Mouse (Mus musculus) retina, adult 2 months (tissue): ENCODE results near the gene Ajm1.
A peak's percentile ranks its signal among the peaks of the same experiment; 100 is the strongest.
"Not testable (repeated sequence)": the region's sequence is repeated elsewhere in the genome, so short reads cannot be mapped to it uniquely, and the experiment has no call there.

Experiments used
- DNase-seq: peaks from one replicate; pipeline ENCODE4 v3.0.0-alpha.2; 2012; ENCODE audit warnings: low read depth, low spot score

Gene Ajm1

DNA sequence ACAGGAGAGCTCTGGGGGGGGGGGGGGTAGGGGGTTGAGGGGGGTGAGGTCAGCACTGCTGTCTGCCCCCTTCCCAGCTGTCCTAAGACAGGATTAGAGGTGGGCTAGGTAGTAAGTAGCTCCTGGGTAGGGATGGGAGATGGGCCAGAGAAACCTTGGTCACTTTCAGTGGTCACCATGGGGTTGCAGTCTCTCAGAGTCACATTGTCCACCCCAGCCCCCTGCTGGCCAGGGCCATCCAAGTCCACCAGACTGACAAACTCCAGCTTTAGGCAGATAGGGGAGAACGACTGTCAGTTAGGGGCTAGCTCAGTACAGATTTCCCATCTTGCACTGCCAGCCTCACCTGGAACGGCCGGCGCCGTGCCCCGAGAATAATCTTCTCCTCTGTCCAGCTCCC lies 15.0 kb downstream of the Ajm1 start:
- DNase-seq, result no peak

DNA sequence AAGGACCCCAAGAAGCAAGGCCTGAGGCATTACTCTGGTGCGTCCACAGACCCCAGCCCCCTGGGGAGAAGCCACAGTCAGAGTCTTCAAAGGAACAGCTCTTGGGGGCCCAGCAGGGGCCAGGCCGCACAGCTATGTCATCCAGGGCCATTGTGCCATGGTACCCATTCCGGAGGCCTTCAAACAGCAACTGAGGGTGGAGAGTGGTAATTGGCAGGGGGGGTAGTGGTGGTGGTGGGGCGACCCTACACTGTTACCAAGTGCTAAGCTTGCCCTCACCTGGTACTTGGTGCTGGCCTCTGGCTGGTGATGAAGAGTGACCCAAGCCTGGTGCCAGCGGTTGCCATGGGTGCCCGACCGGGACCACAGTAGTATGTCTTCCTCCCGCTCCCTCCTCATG lies 15.8 kb downstream of the Ajm1 start:
- no peak for DNase-seq

DNA sequence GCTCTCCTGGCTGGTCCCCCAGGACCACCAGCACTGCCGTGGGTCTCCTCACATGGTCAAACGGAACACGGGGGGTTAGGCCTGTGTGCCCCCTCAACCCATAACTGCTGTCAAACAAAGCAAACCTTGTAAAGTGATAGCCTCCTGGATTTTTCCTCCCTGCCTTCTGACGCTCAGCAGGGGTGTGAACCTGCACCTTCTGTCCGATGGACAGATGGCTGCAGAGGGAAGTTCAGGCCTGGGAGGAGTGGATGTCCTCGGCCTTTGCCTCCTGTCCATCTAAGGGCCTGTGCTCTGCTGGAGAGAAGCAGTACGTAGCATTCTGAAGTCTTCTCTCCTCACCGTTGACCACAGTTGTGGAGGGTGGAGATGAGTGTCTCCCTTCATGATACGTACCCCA lies 19.6 kb downstream of the Ajm1 start:
- no peak for DNase-seq

DNA sequence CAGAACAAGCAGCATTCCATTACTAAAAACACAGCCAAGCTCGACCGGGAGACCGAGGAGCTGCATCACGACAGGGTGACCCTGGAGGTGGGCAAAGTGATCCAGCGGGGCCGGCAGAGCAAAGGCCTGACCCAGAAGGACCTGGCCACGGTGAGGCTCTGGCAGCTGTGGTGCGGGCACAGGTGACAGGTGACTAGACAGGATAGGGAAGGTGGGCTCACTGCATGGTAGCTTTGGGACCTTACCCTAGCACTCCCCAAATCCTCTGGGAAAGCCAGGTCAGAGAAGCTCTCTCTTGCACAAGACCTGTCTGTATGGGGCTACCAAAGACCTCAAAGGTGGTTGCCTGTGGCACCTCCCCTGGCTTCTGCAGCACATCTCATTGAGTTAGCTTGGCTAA lies 21.0 kb downstream of the Ajm1 start:
- DNase-seq, result no peak

DNA sequence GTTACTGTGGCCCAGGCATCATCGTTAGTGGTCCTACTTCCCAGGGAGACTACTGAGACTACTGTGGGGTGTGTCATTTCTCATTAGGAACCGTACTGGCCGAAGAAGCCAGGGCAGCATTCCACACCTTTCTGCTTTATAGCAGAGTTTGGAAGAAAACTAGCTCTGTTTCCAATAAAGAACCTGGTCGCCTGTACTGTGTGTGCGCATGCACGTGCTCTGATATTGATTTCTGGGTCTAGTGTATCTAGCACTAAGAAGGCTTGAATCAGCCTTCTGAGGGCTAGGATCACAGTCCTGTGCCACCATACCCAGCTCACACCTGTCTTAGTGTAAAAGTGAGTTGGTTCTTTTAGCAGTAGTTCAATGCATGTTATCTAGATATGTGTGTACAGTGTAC lies 22.8 kb downstream of the Ajm1 start:
- DNase-seq, result no peak

DNA sequence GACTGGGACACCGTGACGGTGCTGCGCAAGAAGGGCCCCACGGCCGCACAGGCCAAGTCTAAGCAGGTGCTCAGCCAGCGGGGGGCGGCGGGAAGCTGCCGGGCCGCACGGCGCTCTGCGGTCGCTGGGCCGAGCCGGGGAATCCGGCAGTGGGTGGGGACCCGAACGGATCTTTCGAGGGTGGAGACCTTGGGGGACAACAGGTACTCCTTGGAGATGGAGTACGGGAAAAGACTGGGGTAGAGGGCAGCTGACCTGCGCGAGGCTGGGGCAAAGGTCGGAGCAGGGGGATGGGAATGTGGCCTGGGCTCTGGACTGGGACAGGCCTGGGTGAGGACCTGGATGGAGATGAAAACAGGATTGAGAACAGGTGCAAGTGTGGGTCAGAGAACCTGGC lies 23.6 kb downstream of the Ajm1 start:
- no peak for DNase-seq

DNA sequence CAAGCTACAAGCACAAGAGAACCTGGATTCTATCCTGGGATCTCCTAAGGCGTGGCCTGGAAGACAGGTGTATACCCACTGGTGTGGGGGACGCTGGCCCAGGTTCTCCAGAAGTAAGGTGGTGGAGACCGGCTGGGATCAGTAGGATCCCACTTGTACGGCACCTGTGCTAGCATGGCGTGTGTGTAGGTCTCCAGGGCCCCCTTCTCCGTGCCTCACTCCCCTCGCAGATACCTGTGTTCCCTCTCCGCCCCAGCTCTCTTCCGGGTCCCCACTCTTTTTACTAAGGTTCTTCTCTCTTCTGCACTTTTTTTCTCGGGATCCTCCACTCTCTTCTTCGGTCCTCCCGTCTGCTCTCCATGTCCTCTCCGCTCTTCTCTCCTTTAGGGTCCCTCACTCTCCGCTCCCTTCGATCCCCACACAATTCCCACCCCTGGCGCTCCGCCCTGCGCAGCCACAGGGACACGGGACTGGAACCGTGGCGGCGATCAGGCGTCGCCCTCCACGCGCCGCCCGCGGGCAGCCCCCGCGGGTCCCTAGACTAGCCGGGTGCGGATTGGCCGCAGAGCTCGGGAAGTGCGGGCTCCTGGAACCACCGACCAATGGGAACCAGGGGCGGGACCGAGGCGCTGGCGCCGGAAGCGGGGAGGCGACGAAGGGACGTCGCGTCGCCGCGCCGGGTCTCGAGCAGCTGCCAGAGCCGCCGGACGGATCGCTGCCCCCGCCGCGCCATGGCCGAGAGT lies 24.2 kb downstream of the Ajm1 start, which contains the start of gene Edf1:
TSS of gene Edf1 (plus strand) at position 627 of the 743 bp plus-strand sequence.
- DNase-seq, result peak; percentile 83

DNA sequence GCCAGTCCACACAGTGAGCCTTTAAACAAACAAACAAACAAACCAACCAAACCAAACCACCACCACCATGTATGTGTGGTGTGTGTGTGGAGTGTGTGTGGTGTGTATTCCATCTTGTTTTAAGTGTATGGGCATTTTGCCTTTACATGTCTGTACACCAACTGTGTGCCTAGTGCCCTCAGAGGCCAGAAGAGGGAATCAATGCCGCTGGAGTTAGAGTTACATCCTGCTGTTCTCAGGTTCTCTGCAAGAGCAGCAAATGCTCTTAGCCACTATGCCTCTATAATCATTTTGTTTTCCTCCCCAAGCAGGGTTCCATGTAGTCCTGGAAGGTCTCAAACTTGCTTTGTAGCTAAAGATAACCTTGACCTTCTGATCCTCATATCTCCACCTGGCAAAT lies 25.3 kb downstream of the Ajm1 start:
- no peak for DNase-seq

DNA sequence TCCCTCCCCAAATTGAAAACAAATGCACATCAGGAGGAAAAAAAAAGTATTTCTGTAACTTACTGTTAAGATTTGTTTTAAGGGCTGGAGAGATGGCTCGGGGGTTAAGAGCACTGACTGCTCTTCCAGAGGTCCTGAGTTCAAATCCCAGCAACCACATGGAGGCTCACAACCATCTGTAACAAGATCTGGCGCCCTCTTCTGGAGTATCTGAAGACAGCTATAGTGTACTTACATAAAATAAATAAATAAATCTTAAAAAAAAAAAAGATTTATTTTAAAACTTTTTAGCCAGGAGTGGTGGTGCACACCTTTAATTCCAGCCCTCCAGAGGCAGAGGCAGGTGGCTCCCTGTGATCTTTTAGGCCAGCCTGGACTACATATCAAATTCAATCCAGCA lies 26.1 kb downstream of the Ajm1 start:
- DNase-seq, result not testable (repeated sequence)

DNA sequence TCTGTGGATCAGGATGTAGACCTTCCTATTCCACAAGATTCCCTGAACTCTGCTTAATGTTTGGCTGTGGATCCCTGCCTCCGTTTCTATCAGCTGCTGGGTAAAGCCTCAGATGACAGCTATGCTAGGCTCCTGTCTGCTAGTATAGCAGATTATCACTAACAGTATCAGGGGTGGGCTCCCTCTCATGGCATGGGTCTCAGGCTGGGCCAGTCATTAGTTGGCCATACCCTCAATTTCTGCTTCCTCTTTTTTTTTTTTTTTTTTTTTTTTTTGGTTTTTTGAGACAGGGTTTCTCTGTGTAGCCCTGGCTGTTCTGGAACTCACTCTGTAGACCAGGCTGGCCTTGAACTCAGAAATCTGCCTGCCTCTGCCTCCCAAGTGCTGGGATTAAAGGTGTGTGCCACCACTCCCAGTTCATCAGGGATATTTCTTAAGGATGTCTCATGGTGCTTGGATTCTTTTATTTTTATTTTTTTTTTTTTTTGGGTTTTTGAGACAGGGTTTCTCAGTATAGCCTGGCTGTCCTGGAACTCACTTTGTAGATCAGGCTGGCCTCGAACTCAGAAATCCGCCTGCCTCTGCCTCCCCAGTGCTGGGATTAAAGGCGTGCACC lies 28.3 kb downstream of the Ajm1 start:
- DNase-seq, result not testable (repeated sequence)

DNA sequence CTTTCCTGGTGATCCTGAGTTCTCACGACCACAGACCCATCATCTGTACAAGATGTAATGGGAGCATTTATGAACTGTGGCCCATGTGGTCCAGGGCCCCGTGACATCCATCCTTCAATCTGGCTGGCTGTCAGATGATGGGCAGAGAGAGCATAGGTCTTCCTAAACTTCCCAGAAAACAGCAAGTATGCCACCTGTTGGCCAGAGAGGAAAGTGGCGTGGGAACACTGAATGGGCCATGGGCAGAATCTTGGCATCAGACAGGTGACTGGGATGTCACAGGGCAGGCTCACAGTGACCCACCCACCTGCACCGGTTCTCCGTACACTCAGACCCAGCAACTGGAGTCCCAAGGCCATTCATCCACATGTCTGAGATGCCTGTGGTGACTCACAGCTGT lies 30.4 kb downstream of the Ajm1 start:
- no peak for DNase-seq

DNA sequence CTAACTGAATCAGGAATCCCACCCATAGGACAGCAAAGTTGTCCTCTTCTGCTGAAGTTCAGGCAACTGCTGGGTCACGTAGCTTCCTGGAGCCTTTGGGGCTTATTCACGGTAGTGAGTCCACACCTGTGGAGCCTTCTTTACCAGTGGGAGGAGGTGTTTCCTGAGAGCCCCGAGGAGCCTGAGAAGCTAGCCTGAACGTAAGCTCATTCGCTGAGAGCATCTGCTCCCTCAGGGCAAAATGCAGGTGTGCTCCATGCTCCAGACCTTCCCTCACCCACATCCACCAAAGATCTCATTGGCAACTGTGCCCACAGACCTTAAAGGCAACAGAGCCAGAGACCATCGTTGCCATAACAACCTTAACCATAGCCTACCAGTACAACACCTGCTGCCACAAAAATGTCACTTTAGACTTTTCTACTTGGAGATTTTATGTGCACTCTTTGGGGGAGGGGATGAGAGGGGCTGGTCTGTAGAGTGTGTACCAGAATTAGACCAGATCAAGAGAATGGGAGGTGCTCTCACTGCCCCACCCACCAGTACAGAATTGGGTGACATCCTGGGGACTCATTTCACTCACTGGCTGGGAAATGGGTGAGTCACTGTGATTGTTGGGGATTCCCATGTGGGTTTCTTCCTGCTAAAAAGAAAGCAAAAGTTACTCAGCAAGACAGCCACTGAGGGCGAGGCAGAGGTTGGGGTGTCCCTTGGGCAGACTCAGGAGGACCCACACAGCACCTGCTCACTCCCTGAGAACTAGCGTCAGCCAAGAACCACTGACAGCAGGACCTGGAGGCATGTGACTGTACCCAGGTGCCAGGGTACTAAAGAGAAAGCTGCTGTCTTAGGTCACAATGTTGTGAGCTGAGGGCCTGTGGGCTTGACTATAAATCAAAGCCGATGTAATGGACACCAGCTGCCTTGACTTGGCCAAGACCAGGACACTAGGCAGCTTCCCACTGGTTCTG lies 32.3 kb downstream of the Ajm1 start:
- DNase-seq, result no peak

DNA sequence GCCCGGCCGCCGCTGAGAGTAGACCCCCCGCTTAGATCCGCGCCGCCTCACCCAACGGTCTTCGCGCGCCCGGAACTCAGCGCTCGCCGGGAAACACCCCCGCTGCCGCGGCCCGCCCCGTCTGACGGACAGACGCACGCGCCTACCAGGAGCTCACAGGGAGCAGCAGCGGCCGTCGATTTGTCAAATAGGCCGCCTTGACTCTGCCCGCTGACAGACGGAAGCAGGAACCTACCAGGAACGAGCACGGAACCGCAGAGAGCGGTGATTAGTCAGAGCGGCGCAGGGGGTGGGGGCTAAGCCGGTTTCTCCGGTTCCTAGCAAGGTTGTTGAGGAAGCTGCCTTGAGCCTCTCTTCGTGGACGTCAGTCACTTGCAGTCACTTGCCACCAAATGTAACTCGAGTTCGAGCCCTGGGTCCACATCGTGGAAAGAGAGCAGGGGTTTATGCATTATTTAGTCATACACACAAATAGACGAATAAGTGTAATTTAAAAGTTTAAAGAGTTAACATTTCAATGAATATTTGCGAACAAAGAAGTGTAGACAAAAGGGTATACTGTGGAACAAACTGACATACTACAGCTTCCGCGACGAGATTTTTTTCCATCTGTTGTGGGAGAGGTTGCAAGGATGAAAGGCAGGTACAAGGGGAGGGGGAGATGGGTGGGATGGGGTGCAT lies 34.6 kb downstream of the Ajm1 start, which contains the start of gene Traf2:
TSS of gene Traf2 (minus strand) at position 130 of the 681 bp plus-strand sequence.
- DNase-seq, result peak; percentile 96

DNA sequence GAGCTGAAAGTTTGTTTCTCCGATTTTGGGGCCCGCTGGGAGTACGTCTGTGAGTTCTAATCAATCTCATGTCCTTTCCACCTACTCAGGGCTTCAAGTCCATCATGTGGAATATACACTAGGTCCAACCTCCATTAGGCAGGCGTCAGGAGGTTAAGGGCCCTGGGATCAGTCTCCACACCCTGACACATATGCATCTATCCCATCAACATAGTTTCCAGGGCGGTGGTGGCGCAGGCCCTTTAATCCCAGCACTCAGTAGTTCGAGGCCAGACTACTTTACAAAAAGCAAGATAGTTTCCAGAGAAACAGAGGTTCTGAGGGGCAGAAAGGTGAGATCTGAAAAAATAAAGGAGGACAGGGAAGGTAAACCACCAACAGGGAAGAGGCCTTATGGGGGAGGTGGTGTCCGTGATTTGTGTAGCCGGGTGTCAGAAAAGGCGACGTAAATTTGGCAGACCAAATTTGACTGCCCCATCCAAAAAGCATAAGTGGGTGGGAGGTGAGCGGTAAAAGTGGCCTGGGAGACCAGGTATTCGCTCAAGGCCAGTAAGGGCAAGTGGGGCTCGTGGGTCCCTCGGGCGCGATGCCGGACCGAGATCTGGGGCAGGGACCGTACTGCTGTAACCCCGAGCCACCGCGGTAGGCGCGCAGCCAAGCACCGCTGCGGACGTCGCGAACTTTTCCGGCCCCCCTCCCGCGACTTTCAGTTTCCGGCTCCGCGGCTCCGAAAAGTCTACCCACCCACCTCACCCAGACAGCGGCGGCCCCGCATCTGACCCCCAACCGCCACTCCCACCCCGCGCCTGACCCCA lies 35.4 kb downstream of the Ajm1 start:
- no peak for DNase-seq

DNA sequence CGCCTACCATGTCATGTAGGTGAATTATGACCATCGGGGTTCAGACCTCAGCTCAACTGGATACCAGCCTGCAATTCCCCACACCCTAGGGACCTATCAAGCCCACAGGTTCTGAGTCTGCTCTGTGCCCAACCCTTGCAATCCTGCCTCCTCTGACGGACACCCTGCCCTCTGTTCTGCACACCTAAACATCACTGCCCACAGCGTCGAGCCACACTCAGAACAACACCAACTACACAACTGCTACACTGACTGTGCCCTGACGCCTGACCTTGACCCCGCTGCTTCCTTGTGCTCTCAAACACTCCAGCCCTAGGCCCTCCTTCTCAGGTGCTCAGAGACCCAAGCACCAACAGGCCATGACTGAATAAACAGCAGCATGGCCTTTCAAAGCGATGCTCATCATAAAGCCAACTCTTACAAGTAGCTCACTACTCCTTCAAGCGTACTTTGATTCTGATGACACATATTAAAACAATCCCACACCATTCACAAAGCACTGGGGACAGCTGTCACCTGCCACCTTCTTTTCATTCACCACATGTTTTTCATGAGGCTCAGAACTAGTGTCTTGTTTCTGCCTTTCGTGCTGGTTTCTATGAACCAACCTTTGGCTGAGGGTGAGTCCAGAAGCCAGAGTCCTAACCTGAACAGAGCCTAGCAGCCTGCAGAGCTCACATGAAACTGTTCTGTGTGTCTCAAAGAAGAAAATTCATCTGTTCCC lies 39.8 kb downstream of the Ajm1 start:
- no peak for DNase-seq

DNA sequence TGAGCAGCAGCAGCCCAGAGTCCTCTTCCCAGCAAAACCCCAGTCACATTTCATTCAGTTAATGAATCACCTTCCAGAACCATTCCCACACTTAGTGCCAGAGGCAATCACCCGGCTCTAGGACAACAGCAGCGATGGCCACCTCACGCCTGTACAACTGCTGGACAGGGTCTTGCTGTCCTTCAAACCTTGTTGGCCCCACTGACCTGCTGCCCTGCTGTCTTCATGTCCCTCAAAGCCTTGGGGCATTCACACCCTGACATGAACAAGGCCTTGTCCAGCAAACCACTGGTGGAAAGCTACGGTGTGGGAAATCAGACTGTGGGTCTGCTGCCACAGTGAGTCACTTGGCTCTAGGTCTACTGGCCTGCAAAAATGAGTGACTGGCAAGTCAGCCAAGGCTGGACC lies 41.0 kb downstream of the Ajm1 start:
- DNase-seq, result no peak

DNA sequence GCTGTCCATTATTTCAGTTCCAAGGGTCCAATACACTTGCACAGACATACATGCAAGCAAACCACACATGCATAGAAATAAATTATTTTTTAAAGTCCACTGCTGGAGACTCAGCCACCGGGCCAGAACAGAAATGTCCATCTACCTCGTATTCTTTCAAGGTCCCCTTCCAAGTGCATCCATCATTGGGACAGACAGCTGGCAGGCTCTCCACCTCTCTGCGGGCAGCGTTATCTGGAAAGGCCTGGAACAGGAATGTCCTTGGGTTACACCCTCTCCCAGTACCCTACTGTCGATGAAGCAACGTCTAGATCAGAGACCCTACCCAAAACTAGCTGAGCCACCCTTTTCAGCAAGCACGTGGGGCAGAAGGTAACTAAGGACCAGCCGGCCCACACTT lies 45.0 kb downstream of the Ajm1 start:
- DNase-seq, result no peak

DNA sequence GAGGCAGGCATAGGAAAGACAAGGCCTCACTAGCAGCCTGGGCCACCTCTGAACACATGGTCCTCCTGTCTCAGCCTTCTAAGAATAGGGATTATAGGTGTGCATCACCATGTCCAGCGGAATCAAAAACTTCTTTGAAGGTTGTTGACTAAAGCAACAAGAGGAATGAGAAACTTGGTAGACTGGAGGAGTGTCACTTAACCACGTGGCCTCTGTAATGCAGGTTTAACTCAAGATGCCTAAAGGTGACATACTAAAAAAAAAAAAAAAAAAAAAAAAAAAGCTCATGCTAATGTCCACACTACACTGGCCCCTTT lies 46.7 kb downstream of the Ajm1 start:
- DNase-seq, result no peak

DNA sequence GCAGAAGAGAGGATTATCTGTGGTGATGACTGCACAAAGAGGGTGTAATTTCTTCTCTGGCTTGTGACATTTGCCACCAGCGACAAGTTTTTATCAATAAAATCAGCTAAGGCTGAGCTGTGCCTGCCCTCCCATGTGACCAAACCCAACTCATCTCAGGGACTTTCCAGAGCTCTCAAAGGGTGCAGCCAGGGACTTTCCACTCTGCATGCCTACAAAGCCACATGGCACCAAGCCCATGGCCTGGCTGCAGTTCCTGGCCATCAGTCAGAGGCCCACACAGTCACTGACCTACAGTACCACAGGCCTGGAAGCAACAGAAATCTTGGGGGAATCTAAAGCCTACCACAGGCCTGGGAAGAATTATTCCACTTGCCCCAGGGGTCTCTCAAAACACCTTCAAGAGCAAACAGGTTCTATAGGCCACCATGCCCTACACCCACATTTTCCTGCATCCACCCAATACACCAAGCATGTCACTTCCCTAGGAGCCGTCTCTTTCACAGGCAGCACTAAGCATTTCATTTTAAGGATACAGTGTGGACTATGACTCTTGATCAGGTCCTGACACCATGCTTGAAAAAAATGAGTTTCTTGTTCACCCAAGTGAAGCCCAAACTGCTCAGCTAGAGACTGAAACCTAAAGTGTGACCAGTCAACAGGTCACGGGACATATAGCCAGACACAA lies 47.2 kb downstream of the Ajm1 start:
- no peak for DNase-seq

DNA sequence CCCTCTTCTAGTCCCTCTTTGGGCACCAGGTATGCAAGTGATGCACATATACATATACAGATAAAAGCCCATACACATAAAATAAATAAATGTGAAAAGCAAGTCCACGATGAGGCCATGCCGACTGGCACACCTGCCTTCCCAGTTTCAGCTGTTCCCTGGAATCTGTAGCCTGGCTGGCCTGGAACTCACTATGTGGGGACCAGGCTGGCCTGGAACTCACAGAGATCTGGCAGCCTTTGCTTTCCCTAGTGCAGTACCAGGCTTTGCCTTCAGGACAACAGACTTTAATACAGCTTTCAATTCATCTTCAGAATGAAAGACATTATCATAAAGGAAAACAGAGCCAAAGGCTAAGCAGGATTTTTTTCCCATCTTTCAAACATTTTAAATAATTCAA lies 47.9 kb downstream of the Ajm1 start:
- DNase-seq, result no peak
